ENCODE assay signal across 14 mouse cellular contexts in the genomic region with DNA sequence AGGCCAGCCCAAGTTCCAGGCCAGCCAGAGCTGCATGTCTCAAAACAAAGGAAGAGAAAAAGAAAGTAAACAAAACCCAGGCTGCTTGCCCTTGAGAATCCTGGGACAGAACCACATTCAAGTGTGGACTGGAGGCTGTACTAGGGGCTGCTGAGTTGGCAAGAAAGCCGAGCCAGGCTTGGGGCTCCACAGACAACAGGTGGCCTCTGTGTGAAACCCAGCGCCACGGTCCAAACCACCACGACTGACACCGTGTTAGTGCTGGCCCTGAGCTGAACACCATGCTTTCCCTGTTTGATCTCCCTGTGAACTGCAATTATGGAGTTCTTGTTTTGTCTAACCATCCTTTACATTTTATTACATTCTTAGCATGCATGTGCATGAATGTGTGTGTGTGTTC.
"Had no signal": no experiment of that assay in that cellular context is flagged by ENCODE, and none has a peak within 500 bp of the region (broad histone marks: within the 10 kb centered on the region; RNA-seq: fewer than 3 reads in every experiment).

No protein-coding gene starts in this region.

- H3K4me3 ChIP-seq: midbrain, embryonic 10.5 days; midbrain, embryonic 12.5 days; neural tube, embryonic 12.5 days; stomach, embryonic 15.5 days had no signal

- H3K9ac ChIP-seq: lung, embryonic 14.5 days; midbrain, embryonic 12.5 days; neural tube, embryonic 12.5 days; stomach, embryonic 15.5 days had no signal

- H3K9me3 ChIP-seq: midbrain, embryonic 10.5 days; midbrain, embryonic 12.5 days; neural tube, embryonic 12.5 days; stomach, embryonic 15.5 days had no signal

- H3K36me3 ChIP-seq: neural tube, embryonic 12.5 days; stomach, embryonic 15.5 days had no signal

- H3K27ac ChIP-seq: midbrain, embryonic 10.5 days; midbrain, embryonic 12.5 days; neural tube, embryonic 12.5 days; stomach, embryonic 15.5 days; stomach, postnatal 0 days had no signal

- H3K4me1 ChIP-seq: neural tube, embryonic 12.5 days; stomach, embryonic 15.5 days had no signal

- ATAC-seq: midbrain, embryonic 16.5 days had no signal

- DNase-seq: lung, adult 18-20 months; lung, embryonic 14.5 days; lung, postnatal 10 days; lung, postnatal 4 days; midbrain, embryonic 14.5 days; right cerebral cortex, postnatal 14 days; thymus, adult 2 months; thymus, postnatal 25 days had no signal

- H3K27me3 ChIP-seq: midbrain, embryonic 12.5 days; neural tube, embryonic 12.5 days; stomach, embryonic 15.5 days had no signal

- H3K4me2 ChIP-seq: lung, embryonic 14.5 days; midbrain, embryonic 12.5 days; neural tube, embryonic 12.5 days; stomach, embryonic 15.5 days had no signal
